Mouse (Mus musculus): ENCODE data around the gene B3gnt2.

B3gnt2 gene

GRCm38 (mm10) chr11:22733936-22734335 is 126.8 kb downstream of the B3gnt2 start:
- no peak for DNase-seq (ENCODE audit: low read depth, low spot score)

DNA sequence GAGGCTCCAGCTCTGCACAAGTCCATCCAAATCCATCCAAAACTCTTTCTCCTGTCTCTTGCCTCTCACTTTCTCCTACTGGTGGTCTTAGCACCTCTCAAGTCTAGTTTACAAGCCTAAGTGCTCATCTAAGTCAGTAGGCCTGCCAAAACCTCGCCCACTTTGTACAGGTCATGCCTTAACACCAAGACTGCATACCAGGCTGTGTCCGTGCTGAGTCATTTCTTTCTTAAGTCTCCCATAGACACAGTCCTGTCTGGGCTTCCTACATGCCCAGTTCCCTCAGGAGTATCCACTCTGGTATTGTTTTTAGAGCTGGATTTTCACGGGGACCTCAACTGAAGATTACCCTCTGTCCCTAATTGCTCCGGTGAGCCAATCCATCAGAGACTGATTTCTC is 127.9 kb downstream of the B3gnt2 start:
- no peak for DNase-seq (ENCODE audit: low read depth, low spot score)

DNA sequence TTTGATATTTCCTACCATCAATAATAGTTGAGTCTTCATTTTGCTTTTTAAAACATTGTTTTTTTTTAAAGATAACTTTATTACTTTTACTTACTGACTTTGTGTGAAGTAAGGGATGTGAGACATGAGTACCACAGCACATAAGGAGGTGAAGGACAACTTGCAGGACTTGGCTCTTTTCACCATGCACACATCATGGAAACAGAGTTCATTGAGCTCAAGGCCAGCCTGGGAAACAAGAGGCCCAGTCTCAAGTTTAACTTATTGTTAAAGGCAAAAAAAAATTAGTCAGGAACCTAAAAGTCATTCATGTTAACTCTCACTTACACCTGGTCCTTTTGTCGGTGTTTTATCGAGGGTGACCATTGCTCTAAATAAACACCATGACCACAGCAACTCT is 137.7 kb downstream of the B3gnt2 start:
- no peak for DNase-seq (ENCODE audit: low read depth, low spot score)

- no peak for DNase-seq (ENCODE audit: low read depth, low spot score)
These were observed 140.7 kb downstream of the B3gnt2 start for GRCm38 (mm10) chr11:22720096-22720495.

DNA sequence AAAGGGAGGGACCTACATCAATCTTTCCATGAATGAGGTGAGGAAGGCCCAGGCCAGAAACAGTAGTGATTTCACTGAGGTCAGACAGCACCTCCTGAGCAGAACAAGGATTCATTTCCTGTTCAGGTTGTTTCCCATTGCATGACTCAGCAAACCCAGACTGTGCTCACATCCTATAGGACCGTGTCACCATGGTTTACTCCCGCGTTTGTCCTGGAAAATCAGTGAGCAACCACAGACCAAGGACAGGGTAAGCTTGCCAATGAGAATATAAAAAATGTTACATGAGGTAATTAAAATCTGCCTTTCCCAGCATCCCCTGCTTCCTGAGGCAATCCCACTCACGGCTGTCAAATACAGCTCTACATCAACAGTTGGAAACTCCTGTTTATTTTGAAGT is 141.2 kb downstream of the B3gnt2 start:
- DNase-seq (ENCODE audit: low read depth, low spot score): no peak

GRCm38 (mm10) chr11:22718036-22718435 is 142.7 kb downstream of the B3gnt2 start:
- no peak for DNase-seq (ENCODE audit: low read depth, low spot score)

- no peak for DNase-seq (ENCODE audit: low read depth, low spot score)
These were observed 149.4 kb downstream of the B3gnt2 start for GRCm38 (mm10) chr11:22711327-22711726.

DNA sequence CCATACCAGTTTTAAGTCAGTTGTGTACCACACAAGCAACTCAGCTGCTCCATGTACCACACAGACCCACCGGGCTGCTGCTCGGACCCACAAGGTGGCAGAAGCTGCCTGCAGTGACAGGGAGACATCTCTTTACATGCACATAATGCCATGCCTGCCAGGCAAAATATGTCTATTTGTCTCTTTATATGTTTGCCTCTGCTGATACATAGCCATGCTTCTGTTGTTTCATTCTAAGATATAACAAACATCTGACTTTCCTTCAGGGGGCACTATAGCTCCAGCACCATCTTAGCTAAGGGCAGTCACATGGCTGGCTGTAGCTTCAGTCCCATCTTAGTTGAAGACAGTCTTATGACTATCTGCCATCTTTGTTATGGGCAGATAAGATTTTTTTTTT is 150.2 kb downstream of the B3gnt2 start:
- peak; percentile 24 for DNase-seq (ENCODE audit: low read depth, low spot score)
